Mouse (Mus musculus): ENCODE results near the gene Cnot6. TPM values are rescaled to one million over a fixed set of nuclear protein-coding genes. Genes with fewer than 3 reads are reported as not detected.

Gene Cnot6
- polyA plus RNA-seq (2014; fragmentation: Nextera tagmentation; extraction: Ambion mirVana): 48.5 and 53.3 TPM in 2 replicates

- H3K9me3 ChIP-seq (ENCODE audit: control insufficient read depth, low read length): no peaks in the 10 kb centered on the region
- H3K36me3 ChIP-seq (ENCODE audit: control insufficient read depth, insufficient read depth, low read length): 0 out of 2 replicates have a peak, but pooled peaks cover 9% of the 10 kb centered on the region
- peak within 1 kb of the TSS; percentile 86 for H3K4me3 ChIP-seq (ENCODE audit: low read depth, low read length)
- ATAC-seq (replicated peaks; ENCODE audit: low FRiP score, low TSS enrichment, low read depth) (peak; percentile 96), DNase-seq (ENCODE audit: low spot score) (peak; percentile 98)
- H3K4me1 ChIP-seq (replicated peaks; ENCODE audit: control insufficient read depth, insufficient read depth, low read length): peaks cover 30% of the 10 kb centered on the region; the same call in 1 of the 2 replicates
- peak within 1 kb of the TSS; percentile 91 for H3K27ac ChIP-seq (ENCODE audit: low read depth)
- under 1% methylated on average over 52 of the region's 65 CpGs for WGBS
- no peaks in the 10 kb centered on the region for H3K27me3 ChIP-seq (replicated peaks; ENCODE audit: control insufficient read depth, insufficient read depth, low read length)
- H3K4me2 ChIP-seq (ENCODE audit: low read length): peak within 1 kb of the TSS; percentile 66
- H3K9ac ChIP-seq (ENCODE audit: low read length): peak within 1 kb of the TSS; percentile 98
Measured at GRCm38 (mm10) chr11:49712555-49713335, at the start of gene Cnot6. Gene Cnot6, minus strand, starts transcription at chr11:49712723.

- Histone ChIP-seq H3K4me3 (ENCODE audit: low read depth, low read length) (no peak overlapping the region), H3K4me1 (replicated peaks; ENCODE audit: control insufficient read depth, insufficient read depth, low read length) (peaks cover 4% of the 10 kb centered on the region; the same call in 1 of the 2 replicates), H3K27me3 (replicated peaks; ENCODE audit: control insufficient read depth, insufficient read depth, low read length) (no peaks in the 10 kb centered on the region), H3K36me3 (ENCODE audit: control insufficient read depth, insufficient read depth, low read length) (no peaks in the 10 kb centered on the region), H3K4me2 (ENCODE audit: low read length) (no peak overlapping the region), H3K9me3 (ENCODE audit: control insufficient read depth, low read length) (no peaks in the 10 kb centered on the region), H3K27ac (ENCODE audit: low read depth) (no peak overlapping the region), H3K9ac (ENCODE audit: low read length) (no peak overlapping the region)
- 88% methylated on average over 5 of the region's 5 CpGs for WGBS
- ATAC-seq (replicated peaks; ENCODE audit: low FRiP score, low TSS enrichment, low read depth): no peak
- no peak for DNase-seq (ENCODE audit: low spot score)
Measured at GRCm38 (mm10) chr11:49761130-49761529, 48.6 kb upstream of the Cnot6 start.

- no peaks in the 10 kb centered on the region for H3K27me3 ChIP-seq (replicated peaks; ENCODE audit: control insufficient read depth, insufficient read depth, low read length)
- H3K9me3 ChIP-seq (ENCODE audit: control insufficient read depth, low read length): no peaks in the 10 kb centered on the region
- no peak for DNase-seq (ENCODE audit: low spot score)
- no peak overlapping the region for H3K4me2 ChIP-seq (ENCODE audit: low read length)
- H3K27ac ChIP-seq (ENCODE audit: low read depth): no peak overlapping the region
- ATAC-seq (replicated peaks; ENCODE audit: low FRiP score, low TSS enrichment, low read depth): no peak
- H3K36me3 ChIP-seq (ENCODE audit: control insufficient read depth, insufficient read depth, low read length): no peaks in the 10 kb centered on the region
- 0 out of 2 replicates have a peak, but pooled peaks cover 7% of the 10 kb centered on the region for H3K4me1 ChIP-seq (replicated peaks; ENCODE audit: control insufficient read depth, insufficient read depth, low read length)
- WGBS: 89% methylated on average over 3 of the region's 3 CpGs
- H3K9ac ChIP-seq (ENCODE audit: low read length): no peak overlapping the region
- no peak overlapping the region for H3K4me3 ChIP-seq (ENCODE audit: low read depth, low read length)
Measured at GRCm38 (mm10) chr11:49758096-49758495, 45.6 kb upstream of the Cnot6 start.

- DNase-seq (ENCODE audit: low spot score): no peak
- no peak for ATAC-seq (replicated peaks; ENCODE audit: low FRiP score, low TSS enrichment, low read depth)
- no peak overlapping the region; the same call in 1 of the 2 replicates for H3K27ac ChIP-seq (ENCODE audit: low read depth)
- H3K4me1 ChIP-seq (replicated peaks; ENCODE audit: control insufficient read depth, insufficient read depth, low read length): 0 out of 2 replicates have a peak, but pooled peaks cover 7% of the 10 kb centered on the region
- H3K36me3 ChIP-seq (ENCODE audit: control insufficient read depth, insufficient read depth, low read length): no peaks in the 10 kb centered on the region
- no peak overlapping the region for H3K9ac ChIP-seq (ENCODE audit: low read length)
- H3K27me3 ChIP-seq (replicated peaks; ENCODE audit: control insufficient read depth, insufficient read depth, low read length): no peaks in the 10 kb centered on the region
- no peak overlapping the region for H3K4me2 ChIP-seq (ENCODE audit: low read length)
- 25% methylated on average over 12 of the region's 12 CpGs for WGBS
- no peak overlapping the region for H3K4me3 ChIP-seq (ENCODE audit: low read depth, low read length)
- no peaks in the 10 kb centered on the region for H3K9me3 ChIP-seq (ENCODE audit: control insufficient read depth, low read length)
Measured at GRCm38 (mm10) chr11:49754958-49755665, 42.6 kb upstream of the Cnot6 start.

- Histone ChIP-seq H3K4me3 (ENCODE audit: low read depth, low read length) (no peak overlapping the region), H3K27me3 (replicated peaks; ENCODE audit: control insufficient read depth, insufficient read depth, low read length) (no peaks in the 10 kb centered on the region), H3K9me3 (ENCODE audit: control insufficient read depth, low read length) (peaks cover 7% of the 10 kb centered on the region; the same call in 1 of the 2 replicates), H3K4me2 (ENCODE audit: low read length) (no peak overlapping the region), H3K27ac (ENCODE audit: low read depth) (no peak overlapping the region), H3K4me1 (replicated peaks; ENCODE audit: control insufficient read depth, insufficient read depth, low read length) (no peaks in the 10 kb centered on the region), H3K9ac (ENCODE audit: low read length) (no peak overlapping the region), H3K36me3 (ENCODE audit: control insufficient read depth, insufficient read depth, low read length) (no peaks in the 10 kb centered on the region)
- no peak for DNase-seq (ENCODE audit: low spot score)
- WGBS: 100% methylated on average over 1 of the region's 1 CpGs
- no peak for ATAC-seq (replicated peaks; ENCODE audit: low FRiP score, low TSS enrichment, low read depth)
Measured at GRCm38 (mm10) chr11:49746756-49747155, 34.2 kb upstream of the Cnot6 start.

GRCm38 (mm10) chr11:49745839-49746238, 33.3 kb upstream of the Cnot6 start:
- Histone ChIP-seq H3K4me2 (ENCODE audit: low read length) (no peak overlapping the region), H3K27ac (ENCODE audit: low read depth) (no peak overlapping the region), H3K4me1 (replicated peaks; ENCODE audit: control insufficient read depth, insufficient read depth, low read length) (no peaks in the 10 kb centered on the region), H3K27me3 (replicated peaks; ENCODE audit: control insufficient read depth, insufficient read depth, low read length) (no peaks in the 10 kb centered on the region), H3K4me3 (ENCODE audit: low read depth, low read length) (no peak overlapping the region), H3K9ac (ENCODE audit: low read length) (no peak overlapping the region), H3K9me3 (ENCODE audit: control insufficient read depth, low read length) (peaks cover 7% of the 10 kb centered on the region; the same call in 1 of the 2 replicates), H3K36me3 (ENCODE audit: control insufficient read depth, insufficient read depth, low read length) (no peaks in the 10 kb centered on the region)
- ATAC-seq (replicated peaks; ENCODE audit: low FRiP score, low TSS enrichment, low read depth) (no peak), DNase-seq (ENCODE audit: low spot score) (no peak)
- 80% methylated on average over 3 of the region's 3 CpGs for WGBS

GRCm38 (mm10) chr11:49744981-49745380, 32.5 kb upstream of the Cnot6 start:
- Histone ChIP-seq H3K27me3 (replicated peaks; ENCODE audit: control insufficient read depth, insufficient read depth, low read length) (no peaks in the 10 kb centered on the region), H3K36me3 (ENCODE audit: control insufficient read depth, insufficient read depth, low read length) (no peaks in the 10 kb centered on the region), H3K9me3 (ENCODE audit: control insufficient read depth, low read length) (peaks cover 7% of the 10 kb centered on the region; the same call in 1 of the 2 replicates), H3K9ac (ENCODE audit: low read length) (no peak overlapping the region), H3K27ac (ENCODE audit: low read depth) (no peak overlapping the region), H3K4me3 (ENCODE audit: low read depth, low read length) (no peak overlapping the region), H3K4me2 (ENCODE audit: low read length) (no peak overlapping the region), H3K4me1 (replicated peaks; ENCODE audit: control insufficient read depth, insufficient read depth, low read length) (no peaks in the 10 kb centered on the region)
- DNase-seq (ENCODE audit: low spot score): no peak
- ATAC-seq (replicated peaks; ENCODE audit: low FRiP score, low TSS enrichment, low read depth): no peak

GRCm38 (mm10) chr11:49743634-49744033, 31.1 kb upstream of the Cnot6 start:
- ATAC-seq (replicated peaks; ENCODE audit: low FRiP score, low TSS enrichment, low read depth) (no peak), DNase-seq (ENCODE audit: low spot score) (no peak)
- H3K9ac ChIP-seq (ENCODE audit: low read length): no peak overlapping the region
- H3K27ac ChIP-seq (ENCODE audit: low read depth): no peak overlapping the region
- H3K4me3 ChIP-seq (ENCODE audit: low read depth, low read length): no peak overlapping the region
- no peaks in the 10 kb centered on the region for H3K4me1 ChIP-seq (replicated peaks; ENCODE audit: control insufficient read depth, insufficient read depth, low read length)
- no peaks in the 10 kb centered on the region for H3K36me3 ChIP-seq (ENCODE audit: control insufficient read depth, insufficient read depth, low read length)
- no peak overlapping the region for H3K4me2 ChIP-seq (ENCODE audit: low read length)
- 89% methylated on average over 7 of the region's 7 CpGs for WGBS
- no peaks in the 10 kb centered on the region for H3K27me3 ChIP-seq (replicated peaks; ENCODE audit: control insufficient read depth, insufficient read depth, low read length)
- H3K9me3 ChIP-seq (ENCODE audit: control insufficient read depth, low read length): no peaks in the 10 kb centered on the region
